Mouse (Mus musculus) urinary bladder, postnatal 10 days (tissue): ENCODE data around the gene Nptxr.
A peak's percentile ranks its signal among the peaks of the same experiment; 100 is the strongest.

Source experiments
- DNase-seq: peaks from one replicate; pipeline ENCODE4 v3.0.0; 2022; ENCODE audit warnings: low spot score

Gene Nptxr

GRCm38 (mm10) chr15:79804352-79805071, at the start of gene Nptxr:
Gene Nptxr (minus strand): TSS chr15:79804766.
- DNase-seq, result no peak

GRCm38 (mm10) chr15:79850143-79850542, 45.6 kb upstream of the Nptxr start:
- DNase-seq, result no peak

GRCm38 (mm10) chr15:79847100-79847499, 42.5 kb upstream of the Nptxr start:
- no peak for DNase-seq

GRCm38 (mm10) chr15:79845986-79846385, 41.4 kb upstream of the Nptxr start:
- DNase-seq, result no peak

GRCm38 (mm10) chr15:79842985-79843384, 38.4 kb upstream of the Nptxr start:
- DNase-seq, result no peak

GRCm38 (mm10) chr15:79840281-79840680, 35.7 kb upstream of the Nptxr start:
- DNase-seq, result no peak

GRCm38 (mm10) chr15:79834881-79835260, 30.3 kb upstream of the Nptxr start:
- no peak for DNase-seq

- peak; percentile 92 for DNase-seq
Observed at GRCm38 (mm10) chr15:79834130-79834880, 29.7 kb upstream of the Nptxr start, which contains the start of the genes Npcd and Cbx6. Gene Npcd (minus strand): TSS chr15:79834237. Gene Cbx6 (minus strand): TSS chr15:79834688.

GRCm38 (mm10) chr15:79833251-79834050, 28.9 kb upstream of the Nptxr start:
- no peak for DNase-seq

- peak; percentile 35 for DNase-seq
Observed at GRCm38 (mm10) chr15:79832064-79832900, 27.7 kb upstream of the Nptxr start.

- no peak for DNase-seq
Observed at GRCm38 (mm10) chr15:79830388-79830787, 25.8 kb upstream of the Nptxr start.

GRCm38 (mm10) chr15:79829431-79829830, 24.9 kb upstream of the Nptxr start:
- DNase-seq, result no peak

GRCm38 (mm10) chr15:79828366-79829035, 23.9 kb upstream of the Nptxr start:
- no peak for DNase-seq

GRCm38 (mm10) chr15:79827778-79828210, 23.2 kb upstream of the Nptxr start:
- DNase-seq, result no peak

- no peak for DNase-seq
Observed at GRCm38 (mm10) chr15:79827061-79827777, 22.7 kb upstream of the Nptxr start.

GRCm38 (mm10) chr15:79826221-79826935, 21.8 kb upstream of the Nptxr start:
- no peak for DNase-seq

- no peak for DNase-seq
Observed at GRCm38 (mm10) chr15:79825146-79825825, 20.7 kb upstream of the Nptxr start.

GRCm38 (mm10) chr15:79823588-79824280, 19.2 kb upstream of the Nptxr start:
- no peak for DNase-seq
